Mouse (Mus musculus) liver, embryonic 15.5 days (tissue): Measurements from ENCODE around the gene Olfr331. TPM values are rescaled to one million over a fixed set of nuclear protein-coding genes. Genes with fewer than 3 reads are reported as not detected.
"Not testable (repeated sequence)": the region's sequence is repeated elsewhere in the genome, so short reads cannot be mapped to it uniquely, and the experiment has no call there.

Experiments used
- ATAC-seq: fragments of 200-750 bp; cut with Nextera tagmentation; 2 replicates; pipeline ENCODE4 v1.8.0; 2017; ENCODE audit warnings: moderate number of reproducible peaks, mild to moderate bottlenecking, moderate library complexity; ENCODE audit not compliant: insufficient read depth
- H3K27ac ChIP-seq: fragments of 300-500 bp; sonication (generic); replicated peaks from 2 replicates; pipeline ENCODE4 v1.5.1; 2015; ENCODE audit warnings: mild to moderate bottlenecking, inconsistent platforms
- H3K27me3 ChIP-seq: fragments of 300-500 bp; sonication (generic); 2 replicates; pipeline ENCODE4 v1.6.1; 2015; ENCODE audit warnings: mild to moderate bottlenecking, inconsistent platforms
- H3K36me3 ChIP-seq: fragments of 300-500 bp; sonication (generic); replicated peaks from 2 replicates; pipeline ENCODE4 v1.6.1; 2015; ENCODE audit warnings: moderate library complexity, mild to moderate bottlenecking, inconsistent platforms
- H3K4me1 ChIP-seq: fragments of 300-500 bp; sonication (generic); replicated peaks from 2 replicates; pipeline ENCODE4 v1.6.1; 2015; ENCODE audit warnings: inconsistent platforms
- H3K4me2 ChIP-seq: fragments of 300-500 bp; sonication (generic); 2 replicates; pipeline ENCODE4 v1.6.1; 2015; ENCODE audit warnings: moderate library complexity, mild to moderate bottlenecking, inconsistent platforms
- H3K4me3 ChIP-seq: fragments of 300-500 bp; sonication (generic); replicated peaks from 2 replicates; pipeline ENCODE4 v1.5.1; 2015; ENCODE audit warnings: mild to moderate bottlenecking, inconsistent platforms
- H3K9ac ChIP-seq: fragments of 300-500 bp; sonication (generic); 2 replicates; pipeline ENCODE4 v1.6.1; 2015; ENCODE audit warnings: moderate library complexity, mild to moderate bottlenecking, inconsistent platforms
- H3K9me3 ChIP-seq: fragments of 300-500 bp; sonication (generic); replicated peaks from 2 replicates; pipeline ENCODE4 v1.6.1; 2016; ENCODE audit warnings: inconsistent platforms
- WGBS: fragments of 180-500 bp; shearing (Covaris S2); methylation state at CpG from one replicate; pipeline ENCODE4 v1.1.7; 2015; ENCODE audit warnings: mixed read lengths; ENCODE audit not compliant: insufficient replicate concordance; 5-methylcytosine and 5-hydroxymethylcytosine counted together
- polyA plus RNA-seq: library from polyadenylated mRNA; unstranded; fragments of >200 nt; fragmentation: Nextera tagmentation; extraction: Ambion mirVana; gene quantifications from 2 replicates; pipeline ENCODE4 v1.2.1, GENCODE M21; 2015

The Olfr331 gene
- not detected in 2 replicates for polyA plus RNA-seq

DNA sequence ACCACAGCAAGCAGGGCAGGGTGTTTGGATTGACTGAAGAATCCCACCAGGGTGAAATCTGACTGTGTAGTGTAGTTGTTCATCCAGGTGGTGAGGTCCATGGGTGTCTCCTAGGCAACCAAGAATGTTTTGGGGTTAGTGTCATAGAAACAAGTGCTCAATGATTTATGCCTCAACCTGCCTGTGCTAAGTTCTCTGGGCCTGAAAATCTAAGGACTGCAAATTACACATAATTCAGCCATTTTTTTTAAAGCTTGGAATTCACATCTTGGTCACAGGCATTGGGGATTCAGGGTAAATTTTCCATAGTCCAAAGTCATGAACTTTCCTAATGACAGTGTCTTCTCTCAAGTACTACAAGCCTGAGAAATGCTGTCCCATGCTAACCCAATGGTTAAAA, at the start of gene Olfr331:
Gene Olfr331 (minus strand): TSS at position 101 of the 400 bp plus-strand sequence.
- H3K4me1 ChIP-seq, ATAC-seq, H3K4me2 ChIP-seq, H3K36me3 ChIP-seq, H3K9me3 ChIP-seq, H3K4me3 ChIP-seq, H3K27ac ChIP-seq, H3K9ac ChIP-seq, H3K27me3 ChIP-seq: not testable (repeated sequence)

DNA sequence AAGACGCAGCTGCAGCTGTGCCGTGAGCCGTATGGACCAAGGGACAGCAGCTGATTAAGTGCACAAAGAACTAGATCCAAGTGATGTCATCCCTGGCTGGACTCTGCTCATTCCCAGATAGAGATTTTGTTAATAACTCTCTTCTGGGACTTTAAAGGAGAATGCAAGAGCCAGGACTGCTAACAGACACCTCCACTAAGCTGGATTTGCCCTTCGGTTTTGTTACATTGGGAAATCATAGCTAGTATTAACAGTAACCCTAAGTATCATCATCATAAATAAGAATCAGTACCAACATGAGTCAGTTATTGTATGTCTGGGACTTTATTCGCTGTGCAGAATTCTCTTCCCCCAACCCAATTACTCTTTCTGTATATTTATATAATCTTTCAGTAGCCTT, 44.0 kb upstream of the Olfr331 start, which contains the start of gene Olfr329-ps:
Gene Olfr329-ps (minus strand): TSS at position 101 of the 400 bp plus-strand sequence.
- H3K4me3 ChIP-seq, result no peak within 1 kb of the TSS
- ATAC-seq, result no peak
- no peaks in the 10 kb centered on the region for H3K36me3 ChIP-seq
- no peak within 1 kb of the TSS for H3K4me2 ChIP-seq
- no peak within 1 kb of the TSS for H3K27ac ChIP-seq
- no peaks in the 10 kb centered on the region for H3K9me3 ChIP-seq
- H3K27me3 ChIP-seq, result no peaks in the 10 kb centered on the region
- H3K9ac ChIP-seq, result no peak within 1 kb of the TSS
- no peaks in the 10 kb centered on the region for H3K4me1 ChIP-seq
- 66% methylated on average over 5 of the region's 5 CpGs for WGBS

DNA sequence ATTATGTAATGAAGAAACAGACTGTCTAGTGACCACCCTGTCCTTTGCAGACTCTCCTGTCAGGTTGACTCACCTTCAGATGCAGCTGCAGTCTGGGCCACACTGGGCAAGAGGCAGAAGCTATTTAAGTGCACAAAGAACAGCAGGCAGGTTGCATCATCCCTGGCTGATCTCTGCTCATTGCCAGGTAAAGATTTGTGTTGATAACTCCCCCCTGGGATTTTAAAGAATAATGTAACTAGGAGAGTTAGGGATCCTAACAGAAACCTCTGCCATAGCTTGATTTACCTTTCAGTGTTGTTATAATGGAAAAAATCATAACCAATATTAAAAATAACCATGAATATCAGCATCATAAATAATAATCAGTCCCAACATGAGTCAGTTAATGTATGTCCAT, 32.4 kb upstream of the Olfr331 start, which contains the start of gene Olfr330:
Gene Olfr330 (minus strand): TSS at position 101 of the 400 bp plus-strand sequence.
- H3K27me3 ChIP-seq, H3K4me2 ChIP-seq, H3K36me3 ChIP-seq, ATAC-seq, H3K9me3 ChIP-seq, H3K4me1 ChIP-seq, H3K4me3 ChIP-seq, H3K27ac ChIP-seq, H3K9ac ChIP-seq: not testable (repeated sequence)

DNA sequence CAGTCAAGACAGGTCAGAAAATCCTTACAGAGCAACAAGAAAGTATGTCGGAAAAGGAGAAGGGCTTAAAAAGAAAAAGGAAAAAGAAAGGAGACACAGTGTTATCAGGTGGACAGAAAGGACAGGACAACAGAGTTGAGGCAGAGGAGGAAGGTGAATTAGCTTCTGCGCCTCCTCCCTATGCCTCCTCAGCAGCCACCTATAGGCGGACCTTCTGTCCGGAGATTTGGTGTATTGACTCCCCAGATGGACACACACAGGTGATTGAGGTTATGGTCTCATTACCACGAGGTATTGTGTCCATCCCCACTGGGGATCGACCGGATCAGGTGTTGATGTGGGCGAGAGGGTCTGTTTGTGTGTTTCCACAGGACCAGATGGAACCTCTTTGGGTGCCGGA, 17.4 kb upstream of the Olfr331 start:
- not testable (repeated sequence) for H3K4me3 ChIP-seq, H3K9ac ChIP-seq, H3K4me2 ChIP-seq, H3K36me3 ChIP-seq, H3K27ac ChIP-seq, H3K27me3 ChIP-seq, H3K4me1 ChIP-seq, ATAC-seq, H3K9me3 ChIP-seq
- 71% methylated on average over 7 of the region's 9 CpGs for WGBS

DNA sequence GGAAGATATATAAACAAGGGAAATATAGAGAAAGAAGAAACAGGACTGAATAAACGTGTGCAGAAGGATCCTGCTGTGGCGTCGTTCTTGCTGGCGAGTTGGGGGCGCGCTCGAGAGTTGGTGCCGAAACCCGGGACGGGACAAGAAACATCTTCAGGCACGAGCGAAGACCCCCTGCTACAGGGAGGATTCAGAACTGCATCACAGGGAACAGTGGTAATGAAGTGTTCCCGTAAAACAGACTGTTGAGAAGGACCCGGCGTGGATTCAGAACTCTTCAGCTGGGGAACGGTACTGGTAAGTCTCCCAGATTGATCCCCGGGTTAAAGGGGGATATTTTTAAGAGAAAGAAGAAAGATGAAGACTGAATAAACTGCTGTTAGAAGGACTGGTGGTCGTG, 16.5 kb upstream of the Olfr331 start:
- H3K9me3 ChIP-seq, H3K4me3 ChIP-seq, H3K9ac ChIP-seq, H3K4me1 ChIP-seq, H3K27me3 ChIP-seq, ATAC-seq, H3K4me2 ChIP-seq, H3K36me3 ChIP-seq, H3K27ac ChIP-seq: not testable (repeated sequence)
- 73% methylated on average over 18 of the region's 18 CpGs for WGBS

DNA sequence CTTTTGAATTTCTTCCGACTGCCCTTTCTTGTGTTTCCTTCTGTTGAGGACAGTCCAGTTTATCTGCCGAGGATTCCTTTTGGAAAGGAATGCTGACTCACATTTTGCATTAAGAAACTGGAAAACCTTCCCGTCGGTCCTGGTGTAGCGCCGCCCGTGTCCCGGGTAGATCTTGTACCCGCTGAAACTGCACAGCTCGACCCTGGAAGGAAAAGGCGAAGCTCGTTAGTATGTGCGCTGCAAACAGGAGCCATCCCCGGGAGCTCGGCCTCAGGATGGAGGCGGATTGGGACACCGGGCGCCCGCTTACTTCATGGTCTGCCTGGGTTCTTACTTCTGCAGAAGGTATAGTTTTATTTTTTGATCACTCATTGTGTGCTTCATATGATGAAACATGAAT, 6.7 kb upstream of the Olfr331 start:
- not testable (repeated sequence) for H3K4me1 ChIP-seq, H3K27me3 ChIP-seq, ATAC-seq, H3K9me3 ChIP-seq, H3K9ac ChIP-seq, H3K27ac ChIP-seq, H3K36me3 ChIP-seq, H3K4me3 ChIP-seq, H3K4me2 ChIP-seq
- WGBS, result 68% methylated on average over 19 of the region's 19 CpGs

DNA sequence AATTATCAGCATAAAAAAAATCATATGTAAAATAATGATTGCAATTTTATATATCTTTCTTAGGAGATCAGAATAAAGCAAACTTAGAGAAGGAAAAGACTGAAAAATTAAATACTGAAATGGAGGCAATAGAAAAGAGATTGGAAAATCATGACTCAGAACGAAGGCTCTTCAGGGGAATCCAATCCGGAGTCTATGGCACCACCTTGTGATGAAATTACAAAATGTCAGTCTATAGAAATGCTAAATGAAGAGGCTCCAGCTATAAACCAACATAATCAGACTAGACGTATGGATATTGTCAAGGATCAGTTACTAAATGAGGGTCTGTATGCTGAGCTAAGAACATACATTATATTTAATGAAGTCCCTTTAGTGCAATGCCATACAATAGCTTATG, 3.1 kb downstream of the Olfr331 start:
- H3K9ac ChIP-seq, result no peak overlapping the region
- no peaks in the 10 kb centered on the region for H3K4me1 ChIP-seq
- no peak overlapping the region for H3K4me2 ChIP-seq
- no peaks in the 10 kb centered on the region for H3K9me3 ChIP-seq
- no peaks in the 10 kb centered on the region for H3K36me3 ChIP-seq
- no peak for ATAC-seq
- no peaks in the 10 kb centered on the region for H3K27me3 ChIP-seq
- no peak overlapping the region for H3K4me3 ChIP-seq
- H3K27ac ChIP-seq, result no peak overlapping the region
- 50% methylated on average over 3 of the region's 3 CpGs for WGBS

DNA sequence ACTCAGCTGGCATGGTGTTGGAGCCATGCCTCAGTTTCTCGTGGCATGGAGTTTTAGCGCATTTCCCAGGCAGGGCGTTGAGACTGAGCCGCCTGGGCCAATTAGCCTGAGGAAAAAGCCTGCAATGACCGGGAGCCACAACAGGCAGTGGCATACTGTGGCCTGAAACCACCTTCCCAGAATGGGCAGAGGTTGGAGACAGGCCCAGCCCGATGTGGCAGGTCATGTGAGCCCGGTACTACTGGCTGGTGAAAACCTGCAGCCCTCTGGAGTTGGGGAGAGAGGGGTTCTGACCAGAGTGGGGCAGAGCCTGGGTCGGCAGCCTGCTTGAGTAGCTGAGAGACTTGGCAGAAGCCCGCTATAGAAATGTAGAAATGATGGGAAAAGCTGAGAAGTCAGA, 3.6 kb downstream of the Olfr331 start:
- H3K27ac ChIP-seq, result no peak overlapping the region
- no peak overlapping the region for H3K4me3 ChIP-seq
- ATAC-seq, result no peak
- no peak overlapping the region for H3K4me2 ChIP-seq
- H3K9me3 ChIP-seq, result no peaks in the 10 kb centered on the region
- H3K4me1 ChIP-seq, result no peaks in the 10 kb centered on the region
- no peak overlapping the region for H3K9ac ChIP-seq
- no peaks in the 10 kb centered on the region for H3K36me3 ChIP-seq
- 67% methylated on average over 9 of the region's 9 CpGs for WGBS
- H3K27me3 ChIP-seq, result no peaks in the 10 kb centered on the region

DNA sequence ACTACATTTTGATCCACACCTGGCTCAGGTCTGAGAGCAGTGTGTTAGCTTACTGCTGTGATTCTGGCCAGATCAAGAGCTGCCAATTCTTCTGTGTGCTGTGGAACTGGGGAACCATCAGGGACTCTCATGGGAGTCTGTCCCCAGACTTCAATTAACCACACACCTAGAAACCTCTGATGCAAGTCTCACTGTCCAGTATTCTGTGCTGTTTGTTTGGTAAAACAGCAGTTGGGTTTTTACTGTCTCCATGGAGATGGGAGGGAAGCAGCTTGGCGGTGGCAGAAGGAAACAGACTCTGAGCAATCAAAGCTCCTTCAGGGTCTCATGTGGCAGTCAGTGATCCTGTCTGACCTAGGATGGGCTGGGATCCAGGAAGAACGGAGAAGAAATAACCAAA, 9.9 kb downstream of the Olfr331 start, which contains the start of gene Olfr332:
Gene Olfr332 (minus strand): TSS at position 101 of the 400 bp plus-strand sequence.
- H3K36me3 ChIP-seq, result no peaks in the 10 kb centered on the region
- H3K27me3 ChIP-seq, result no peaks in the 10 kb centered on the region
- no peaks in the 10 kb centered on the region for H3K9me3 ChIP-seq
- H3K4me2 ChIP-seq, result no peak within 1 kb of the TSS
- 59% methylated on average over 2 of the region's 2 CpGs for WGBS
- H3K9ac ChIP-seq, result no peak within 1 kb of the TSS
- ATAC-seq, result no peak
- H3K27ac ChIP-seq, result no peak within 1 kb of the TSS
- H3K4me3 ChIP-seq, result no peak within 1 kb of the TSS
- H3K4me1 ChIP-seq, result no peaks in the 10 kb centered on the region

DNA sequence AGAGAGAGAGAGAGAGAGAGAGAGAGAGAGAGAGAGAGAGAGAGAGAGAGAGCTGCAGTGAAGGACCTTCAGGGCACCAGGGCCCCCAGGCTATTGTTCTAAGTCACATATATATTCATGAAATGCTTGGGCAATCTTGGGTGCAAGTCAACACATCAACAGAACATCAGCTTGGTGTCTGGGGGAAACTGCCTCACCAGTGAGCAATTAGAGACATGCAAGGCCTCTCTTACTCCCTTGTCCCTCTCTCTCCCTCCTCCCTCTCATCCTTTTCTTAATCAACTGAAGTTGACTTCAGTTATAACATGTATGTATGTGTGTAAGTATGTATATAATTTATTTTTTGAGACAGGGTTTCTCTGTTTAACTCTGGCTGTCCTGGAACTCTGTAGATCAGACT, 40.2 kb downstream of the Olfr331 start, which contains the start of gene Olfr30:
Gene Olfr30 (minus strand): TSS at position 101 of the 400 bp plus-strand sequence.
- H3K9ac ChIP-seq, result no peak within 1 kb of the TSS
- H3K36me3 ChIP-seq, result no peaks in the 10 kb centered on the region
- H3K4me3 ChIP-seq, result no peak within 1 kb of the TSS
- H3K27ac ChIP-seq, result no peak within 1 kb of the TSS
- H3K27me3 ChIP-seq, result no peaks in the 10 kb centered on the region
- no peaks in the 10 kb centered on the region for H3K9me3 ChIP-seq
- no peak within 1 kb of the TSS for H3K4me2 ChIP-seq
- H3K4me1 ChIP-seq, result no peaks in the 10 kb centered on the region
- no peak for ATAC-seq

DNA sequence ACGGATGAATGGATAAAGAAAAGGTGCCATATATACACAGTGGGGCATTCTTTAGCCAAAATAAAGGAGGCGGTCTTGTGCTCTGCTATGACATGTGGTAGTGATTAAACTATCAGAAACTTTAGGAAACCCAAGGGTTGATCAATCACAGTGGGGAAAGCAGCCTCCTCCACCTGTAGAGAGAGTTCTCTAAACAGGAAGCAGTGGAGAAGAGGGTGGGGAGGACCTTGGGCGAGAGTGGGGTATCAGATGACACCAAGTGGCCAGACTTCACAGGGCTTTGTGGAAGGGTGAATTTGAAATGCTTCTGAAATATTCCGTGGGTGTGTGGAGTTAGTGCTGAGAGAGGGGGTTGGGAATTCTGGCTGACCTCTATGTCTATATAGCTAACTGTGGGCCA, 48.8 kb downstream of the Olfr331 start:
- Histone ChIP-seq H3K4me3 (no peak overlapping the region), H3K27me3 (no peaks in the 10 kb centered on the region), H3K4me2 (no peak overlapping the region), H3K9me3 (no peaks in the 10 kb centered on the region), H3K36me3 (no peaks in the 10 kb centered on the region), H3K27ac (no peak overlapping the region), H3K4me1 (no peaks in the 10 kb centered on the region), H3K9ac (no peak overlapping the region)
- WGBS, result 45% methylated on average over 4 of the region's 4 CpGs
- ATAC-seq, result no peak

DNA sequence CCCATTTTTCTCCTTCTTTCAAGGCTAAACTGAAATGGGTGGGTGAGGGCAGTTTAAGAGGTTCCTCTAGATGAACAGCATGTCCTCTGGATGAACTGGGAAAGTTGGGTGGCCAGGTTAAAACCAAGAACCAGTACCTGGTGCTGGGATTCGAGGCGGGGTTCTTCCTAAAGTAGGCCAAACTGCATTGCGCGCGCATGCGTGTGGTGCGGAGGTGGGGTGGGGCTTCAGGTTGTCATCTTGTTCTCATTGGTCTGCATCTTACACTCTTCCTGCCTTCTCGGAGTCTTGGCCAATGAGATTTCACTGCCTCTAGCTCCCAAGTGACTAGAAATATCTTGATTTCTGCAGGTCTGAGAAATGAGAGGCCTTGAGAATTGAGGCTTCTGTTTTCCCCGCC, 49.6 kb downstream of the Olfr331 start, which contains the start of gene Lypd9:
Gene Lypd9 (minus strand): TSS at position 165 of the 400 bp plus-strand sequence.
- WGBS, result 77% methylated on average over 9 of the region's 9 CpGs
- H3K27me3 ChIP-seq, result no peaks in the 10 kb centered on the region
- no peaks in the 10 kb centered on the region for H3K4me1 ChIP-seq
- no peak for ATAC-seq
- H3K4me3 ChIP-seq, result no peak within 1 kb of the TSS
- H3K9ac ChIP-seq, result no peak within 1 kb of the TSS
- no peak within 1 kb of the TSS for H3K4me2 ChIP-seq
- no peaks in the 10 kb centered on the region for H3K36me3 ChIP-seq
- no peak within 1 kb of the TSS for H3K27ac ChIP-seq
- H3K9me3 ChIP-seq, result no peaks in the 10 kb centered on the region
